Mouse (Mus musculus) myocyte (in vitro differentiated cells): ENCODE data around the gene Hdhd5. TPM values are rescaled to one million over a fixed set of nuclear protein-coding genes. Genes with fewer than 3 reads are reported as not detected.

ENCODE experiments used
- H3K27me3 ChIP-seq: one replicate; pipeline ENCODE4 v1.6.1; 2011; ENCODE audit not compliant: control insufficient read depth, insufficient read depth, insufficient read length
- H3K36me3 ChIP-seq: one replicate; pipeline ENCODE4 v1.6.1; 2011; ENCODE audit not compliant: control insufficient read depth, insufficient read depth
- H3K4me2 ChIP-seq: one replicate; pipeline ENCODE4 v1.6.1; 2011; ENCODE audit warnings: low read depth, control low read depth
- H3K4me3 ChIP-seq: one replicate; pipeline ENCODE4 v1.5.1; 2011; ENCODE audit warnings: mild to moderate bottlenecking, control low read depth, moderate library complexity
- H3K79me2 ChIP-seq: one replicate; pipeline ENCODE4 v1.6.1; 2011; ENCODE audit not compliant: control insufficient read depth, insufficient read depth
- H3ac ChIP-seq: one replicate; pipeline ENCODE4 v1.6.1; 2011; ENCODE audit not compliant: control insufficient read depth, insufficient read length
- CEBPB ChIP-seq: IDR thresholded peaks from 2 replicates; pipeline ENCODE4 v1.6.1; 2011; ENCODE audit warnings: mild to moderate bottlenecking, moderate library complexity; ENCODE audit not compliant: poor library complexity, insufficient read depth, severe bottlenecking
- E2F4 ChIP-seq: IDR thresholded peaks from one replicate; pipeline ENCODE4 v1.6.1; 2011; ENCODE audit warnings: mild to moderate bottlenecking, control low read depth, moderate library complexity; ENCODE audit not compliant: insufficient read depth
- MAX ChIP-seq: IDR thresholded peaks from one replicate; pipeline ENCODE4 v1.6.1; 2011; ENCODE audit warnings: low read depth, mild to moderate bottlenecking, control low read depth
- MYOD1 ChIP-seq, 3 experiments: IDR thresholded peaks; one replicate each; pipeline ENCODE4 v1.6.1; 2011; ENCODE audit warnings: control low read depth in 2 of 3, low read depth in 2 of 3, mild to moderate bottlenecking in 2 of 3, moderate library complexity in 1 of 3; ENCODE audit not compliant: insufficient read length in 2 of 3, control insufficient read depth in 1 of 3
- MYOG ChIP-seq, 3 experiments: IDR thresholded peaks; one replicate each; pipeline ENCODE4 v1.6.1; 2011; ENCODE audit warnings: control low read depth in 2 of 3, low read depth in 2 of 3, mild to moderate bottlenecking in 2 of 3; ENCODE audit not compliant: insufficient read length in 2 of 3, control insufficient read depth in 1 of 3, insufficient read depth in 1 of 3
- POLR2A ChIP-seq: IDR thresholded peaks from one replicate; pipeline ENCODE4 v1.6.1; 2011; ENCODE audit warnings: low read depth, mild to moderate bottlenecking, control low read depth, moderate library complexity; ENCODE audit not compliant: insufficient read length
- POLR2AphosphoS2 ChIP-seq: IDR thresholded peaks from one replicate; pipeline ENCODE4 v1.6.1; 2011; ENCODE audit warnings: low read depth, control low read depth; ENCODE audit not compliant: insufficient read length
- REST ChIP-seq: IDR thresholded peaks from one replicate; pipeline ENCODE4 v1.6.1; 2011; ENCODE audit warnings: mild to moderate bottlenecking, control low read depth, moderate library complexity; ENCODE audit not compliant: insufficient read depth, insufficient read length
- SRF ChIP-seq: IDR thresholded peaks from one replicate; pipeline ENCODE4 v1.6.1; 2011; ENCODE audit warnings: low read depth; ENCODE audit not compliant: control insufficient read depth, insufficient read length
- TCF12 ChIP-seq: IDR thresholded peaks from one replicate; pipeline ENCODE4 v1.6.1; 2011; ENCODE audit warnings: mild to moderate bottlenecking, control low read depth; ENCODE audit not compliant: poor library complexity, insufficient read depth, severe bottlenecking
- TCF3 ChIP-seq: IDR thresholded peaks from one replicate; pipeline ENCODE4 v1.6.1; 2011; ENCODE audit warnings: low read depth, control low read depth; ENCODE audit not compliant: insufficient read length
- USF1 ChIP-seq: IDR thresholded peaks from one replicate; pipeline ENCODE4 v1.6.1; 2011; ENCODE audit warnings: low read depth, mild to moderate bottlenecking, control low read depth, moderate library complexity
- polyA plus RNA-seq: library from polyadenylated mRNA; unstranded; fragments of >200 nt; fragmentation: generic; extraction: Trizol; gene quantifications from one replicate; pipeline ENCODE4 v1.2.1, GENCODE M21; 2012; ENCODE audit warnings: missing spikeins

Hdhd5 gene
- polyA plus RNA-seq, 1 experiment = 13.3 TPM

DNA sequence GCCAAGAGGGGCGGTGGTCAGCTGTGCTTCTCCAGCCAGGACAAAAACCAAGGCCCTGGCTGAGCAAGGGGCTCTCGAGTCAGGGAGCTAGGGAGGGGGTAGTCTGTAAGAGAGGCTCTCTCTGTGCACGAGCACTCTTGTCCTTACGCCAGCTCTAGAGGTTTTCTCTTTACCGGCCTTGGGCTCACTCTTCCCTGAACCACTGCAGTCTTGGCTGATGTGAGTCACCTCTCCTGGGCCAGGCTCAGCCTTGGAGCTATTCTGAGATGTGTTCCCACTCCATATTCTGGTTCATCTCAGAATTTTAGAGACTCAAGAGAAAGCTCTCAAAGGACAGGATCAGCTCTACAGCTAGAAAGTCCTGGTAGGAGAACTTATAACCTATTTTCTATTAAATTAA, 13.8 kb downstream of the Hdhd5 start:
- no peak for TF ChIP-seq E2F4
- no peak for TF ChIP-seq MYOG (IDR thresholded peaks at IDR 0.05; ENCODE audit: control insufficient read depth in 1 of 3, insufficient read depth in 1 of 3, insufficient read length in 2 of 3, low read depth in 2 of 3)
- no peak for TF ChIP-seq SRF
- no peak for TF ChIP-seq POLR2AphosphoS2
- TF ChIP-seq MYOD1 (IDR thresholded peaks at IDR 0.05; ENCODE audit: control insufficient read depth in 1 of 3, insufficient read length in 2 of 3, low read depth in 2 of 3) = no peak
- TF ChIP-seq POLR2A = no peak
- no peak overlapping the region for H3K4me2 ChIP-seq
- no peak overlapping the region for H3K4me3 ChIP-seq
- no peak overlapping the region for H3ac ChIP-seq
- H3K36me3 ChIP-seq = peaks cover 8% of the 10 kb centered on the region
- no peaks in the 10 kb centered on the region for H3K27me3 ChIP-seq
- H3K79me2 ChIP-seq = no peaks in the 10 kb centered on the region

DNA sequence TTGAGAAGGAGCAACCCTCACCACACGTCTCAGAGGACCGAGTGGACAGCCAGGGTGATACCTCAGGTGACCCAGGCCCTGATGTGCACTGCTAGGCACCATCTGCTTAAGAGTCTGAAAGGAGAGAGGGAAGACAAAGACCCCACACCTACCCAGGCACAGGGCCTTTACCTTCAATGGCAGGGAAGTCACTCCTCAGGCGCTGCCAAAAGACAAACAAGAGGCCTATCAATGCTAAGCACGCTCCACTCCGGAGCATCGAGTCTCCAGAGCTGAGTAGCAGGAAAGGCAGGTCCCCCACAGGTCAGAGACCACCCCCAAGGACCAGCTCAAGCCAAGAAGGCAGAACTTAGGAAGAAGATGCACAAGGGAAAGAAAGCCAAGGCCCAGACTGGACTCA, 14.2 kb downstream of the Hdhd5 start:
- H3K4me2 ChIP-seq = no peak overlapping the region
- no peak overlapping the region for H3ac ChIP-seq
- H3K79me2 ChIP-seq = no peaks in the 10 kb centered on the region
- no peaks in the 10 kb centered on the region for H3K27me3 ChIP-seq
- peaks cover 8% of the 10 kb centered on the region for H3K36me3 ChIP-seq
- no peak for TF ChIP-seq E2F4
- no peak for TF ChIP-seq REST
- no peak for TF ChIP-seq MYOG (IDR thresholded peaks at IDR 0.05; ENCODE audit: control insufficient read depth in 1 of 3, insufficient read depth in 1 of 3, insufficient read length in 2 of 3, low read depth in 2 of 3)
- TF ChIP-seq TCF12 = no peak
- TF ChIP-seq SRF = no peak
- TF ChIP-seq POLR2AphosphoS2 = no peak
- no peak for TF ChIP-seq POLR2A
- TF ChIP-seq TCF3 = no peak
- TF ChIP-seq MYOD1 (IDR thresholded peaks at IDR 0.05; ENCODE audit: control insufficient read depth in 1 of 3, insufficient read length in 2 of 3, low read depth in 2 of 3) = no peak
- no peak for TF ChIP-seq MAX
- no peak for TF ChIP-seq USF1
- TF ChIP-seq CEBPB = no peak
- no peak overlapping the region for H3K4me3 ChIP-seq

DNA sequence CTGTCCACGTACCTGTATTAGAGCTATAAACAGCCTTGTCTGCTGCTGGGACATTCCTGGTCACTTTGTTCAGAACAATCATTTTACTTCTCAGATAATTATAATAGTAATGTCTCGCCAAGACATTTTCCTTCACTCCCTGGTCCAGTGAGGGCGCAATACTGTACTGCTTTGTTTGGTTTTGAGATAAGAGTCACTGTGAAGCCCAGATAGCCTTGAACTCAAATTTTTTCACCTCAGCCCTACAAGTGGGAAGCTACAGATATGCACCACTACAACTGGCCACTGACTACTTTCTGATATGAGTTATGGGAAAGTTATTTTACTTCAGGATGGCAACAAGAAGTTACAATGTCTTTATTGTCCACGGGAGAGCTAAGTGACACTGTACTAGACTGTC, 14.7 kb downstream of the Hdhd5 start:
- TF ChIP-seq MYOD1 (IDR thresholded peaks at IDR 0.05; ENCODE audit: control insufficient read depth in 1 of 3, insufficient read length in 2 of 3, low read depth in 2 of 3) (no peak), MAX (no peak), REST (no peak), TCF3 (no peak), TCF12 (no peak), SRF (no peak), USF1 (no peak), MYOG (IDR thresholded peaks at IDR 0.05; ENCODE audit: control insufficient read depth in 1 of 3, insufficient read depth in 1 of 3, insufficient read length in 2 of 3, low read depth in 2 of 3) (no peak), E2F4 (no peak), POLR2AphosphoS2 (no peak), POLR2A (no peak), CEBPB (no peak)
- H3K79me2 ChIP-seq = no peaks in the 10 kb centered on the region
- H3K36me3 ChIP-seq = peaks cover 8% of the 10 kb centered on the region

DNA sequence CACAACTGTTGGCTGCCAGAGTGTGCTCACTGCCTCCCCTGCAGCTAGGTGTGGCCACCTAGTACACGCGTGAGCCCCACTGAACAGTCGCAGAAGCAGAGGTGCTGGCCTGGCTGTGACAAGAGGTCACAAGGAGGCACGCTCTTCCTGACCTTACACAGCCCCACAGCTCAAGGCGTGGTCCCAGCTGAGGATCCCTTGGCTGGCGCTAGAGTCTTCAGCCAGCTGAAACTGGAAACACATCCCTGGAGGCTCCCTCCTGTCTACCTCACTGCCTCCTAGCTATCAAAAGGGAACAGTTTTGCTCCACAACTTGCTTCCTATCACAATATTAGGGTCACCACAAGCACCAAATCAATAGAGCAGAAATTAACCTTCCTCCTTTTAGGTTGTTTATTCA, 19.9 kb downstream of the Hdhd5 start:
- no peak for TF ChIP-seq TCF3
- no peak for TF ChIP-seq POLR2AphosphoS2
- TF ChIP-seq CEBPB = no peak
- no peak for TF ChIP-seq REST
- TF ChIP-seq MAX = no peak
- TF ChIP-seq MYOD1 (IDR thresholded peaks at IDR 0.05; ENCODE audit: control insufficient read depth in 1 of 3, insufficient read length in 2 of 3, low read depth in 2 of 3) = no peak
- TF ChIP-seq TCF12 = no peak
- no peak for TF ChIP-seq POLR2A
- TF ChIP-seq SRF = no peak
- TF ChIP-seq USF1 = no peak
- TF ChIP-seq E2F4 = no peak
- Histone ChIP-seq H3ac (no peak overlapping the region), H3K4me2 (no peak overlapping the region), H3K27me3 (no peaks in the 10 kb centered on the region), H3K79me2 (no peaks in the 10 kb centered on the region), H3K36me3 (peaks cover 4% of the 10 kb centered on the region), H3K4me3 (no peak overlapping the region)

More for the DNA sequence above, 14.7 kb downstream of the Hdhd5 start:
- Histone ChIP-seq H3ac (no peak overlapping the region), H3K27me3 (no peaks in the 10 kb centered on the region), H3K4me2 (no peak overlapping the region), H3K4me3 (no peak overlapping the region)

DNA sequence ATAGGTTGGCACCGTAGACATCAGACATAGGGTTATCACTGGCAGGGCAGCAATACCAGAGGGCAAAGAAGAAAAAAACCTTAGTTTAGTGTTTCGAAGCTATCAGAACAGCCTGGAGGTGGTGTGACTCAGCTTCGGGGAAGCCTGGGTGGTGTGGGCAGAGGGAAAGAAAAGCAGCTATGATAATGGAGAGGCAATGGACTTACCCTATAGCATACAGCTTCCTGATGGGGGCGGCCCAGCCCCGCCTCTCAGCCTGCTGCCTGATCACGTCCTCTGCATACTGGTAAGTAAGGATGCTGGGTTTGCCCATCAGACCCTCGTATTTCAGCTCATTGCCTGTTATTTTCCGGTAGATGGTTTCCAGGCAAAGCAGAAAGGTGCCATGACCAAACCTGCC, 20.7 kb downstream of the Hdhd5 start:
- H3K4me2 ChIP-seq = no peak overlapping the region
- peaks cover 4% of the 10 kb centered on the region for H3K36me3 ChIP-seq
- no peak overlapping the region for H3K4me3 ChIP-seq
- no peak for TF ChIP-seq SRF
- no peak for TF ChIP-seq TCF12
- no peak for TF ChIP-seq REST
- no peak for TF ChIP-seq MAX
- TF ChIP-seq POLR2A = no peak
- TF ChIP-seq E2F4 = no peak
- TF ChIP-seq MYOD1 (IDR thresholded peaks at IDR 0.05; ENCODE audit: control insufficient read depth in 1 of 3, insufficient read length in 2 of 3, low read depth in 2 of 3) = no peak
- TF ChIP-seq MYOG (IDR thresholded peaks at IDR 0.05; ENCODE audit: control insufficient read depth in 1 of 3, insufficient read depth in 1 of 3, insufficient read length in 2 of 3, low read depth in 2 of 3) = no peak
- no peak for TF ChIP-seq CEBPB
- TF ChIP-seq USF1 = no peak
- no peak for TF ChIP-seq POLR2AphosphoS2
- no peak for TF ChIP-seq TCF3
- H3K27me3 ChIP-seq = no peaks in the 10 kb centered on the region
- H3K79me2 ChIP-seq = no peaks in the 10 kb centered on the region
- H3ac ChIP-seq = no peak overlapping the region
